Mouse (Mus musculus) MEL-GATA-1-ER (cell line): Measurements from ENCODE around the gene Mrln.
"Not testable (repeated sequence)": the region's sequence is repeated elsewhere in the genome, so short reads cannot be mapped to it uniquely, and the experiment has no call there.

ENCODE experiments used
- DNase-seq: peaks from one replicate; pipeline ENCODE4 v3.0.0-alpha.2; 2012; ENCODE audit warnings: low read depth; ENCODE audit errors: extremely low read depth

The Mrln gene

GRCm38 (mm10) chr10:70195279-70195678 lies 9.2 kb upstream of the Mrln start:
- DNase-seq = peak; percentile 92

- DNase-seq = no peak
Measured at GRCm38 (mm10) chr10:70195786-70196185, 8.7 kb upstream of the Mrln start.

GRCm38 (mm10) chr10:70196666-70197065 lies 7.8 kb upstream of the Mrln start:
- DNase-seq = no peak

GRCm38 (mm10) chr10:70197601-70198000 lies 6.9 kb upstream of the Mrln start:
- no peak for DNase-seq

GRCm38 (mm10) chr10:70198012-70198411 lies 6.5 kb upstream of the Mrln start:
- DNase-seq = no peak

- DNase-seq = no peak
Measured at GRCm38 (mm10) chr10:70198951-70199463, 5.5 kb upstream of the Mrln start.

- no peak for DNase-seq
Measured at GRCm38 (mm10) chr10:70199466-70200210, 4.8 kb upstream of the Mrln start.

GRCm38 (mm10) chr10:70200889-70201500 lies 3.5 kb upstream of the Mrln start:
- peak; percentile 71 for DNase-seq

GRCm38 (mm10) chr10:70211281-70211680 lies 6.8 kb downstream of the Mrln start:
- DNase-seq = no peak

GRCm38 (mm10) chr10:70220971-70221370 lies 16.5 kb downstream of the Mrln start:
- DNase-seq = no peak

- not testable (repeated sequence) for DNase-seq
Measured at GRCm38 (mm10) chr10:70222231-70222630, 17.8 kb downstream of the Mrln start.

GRCm38 (mm10) chr10:70224571-70224970 lies 20.1 kb downstream of the Mrln start:
- no peak for DNase-seq

GRCm38 (mm10) chr10:70225760-70226159 lies 21.3 kb downstream of the Mrln start:
- no peak for DNase-seq

- DNase-seq = no peak
Measured at GRCm38 (mm10) chr10:70226608-70227007, 22.1 kb downstream of the Mrln start.

- DNase-seq = no peak
Measured at GRCm38 (mm10) chr10:70230352-70230751, 25.9 kb downstream of the Mrln start.

- DNase-seq = no peak
Measured at GRCm38 (mm10) chr10:70237936-70238335, 33.5 kb downstream of the Mrln start.

- DNase-seq = no peak
Measured at GRCm38 (mm10) chr10:70242751-70243444, 38.4 kb downstream of the Mrln start.

- no peak for DNase-seq
Measured at GRCm38 (mm10) chr10:70244921-70245558, 40.6 kb downstream of the Mrln start, which contains the start of gene Slc16a9. Slc16a9 (plus strand) TSS chr10:70245100.

- no peak for DNase-seq
Measured at GRCm38 (mm10) chr10:70245559-70245945, 41.1 kb downstream of the Mrln start.

- DNase-seq = no peak
Measured at GRCm38 (mm10) chr10:70246076-70246475, 41.6 kb downstream of the Mrln start.

- DNase-seq = no peak
Measured at GRCm38 (mm10) chr10:70250354-70250753, 45.9 kb downstream of the Mrln start.

- no peak for DNase-seq
Measured at GRCm38 (mm10) chr10:70250766-70251165, 46.3 kb downstream of the Mrln start.
